Mouse (Mus musculus): Measurements from ENCODE around the gene Sh3glb1.

DNA sequence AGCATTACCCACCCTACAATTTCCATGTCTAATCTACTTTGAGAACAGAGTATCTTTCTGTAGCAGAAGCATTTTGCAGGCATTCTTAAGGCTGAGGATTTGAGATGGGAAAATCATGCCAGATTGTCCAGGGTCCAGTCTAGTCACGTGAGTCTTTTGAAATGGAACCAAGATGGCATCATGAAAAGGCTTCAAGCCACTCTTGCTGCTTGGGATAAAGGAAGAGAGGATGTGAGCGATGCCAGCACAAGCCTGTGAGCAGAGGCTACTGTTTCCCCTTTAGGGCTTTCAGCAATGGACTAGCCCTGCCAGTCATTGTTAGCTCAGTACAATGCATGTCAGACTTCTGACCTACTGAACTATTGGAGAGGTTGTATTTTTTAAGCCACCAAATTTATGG, 51.2 kb downstream of the Sh3glb1 start:
- no peak for TF ChIP-seq CTCF (IDR thresholded peaks at IDR 0.05; ENCODE audit: low read depth, low read length)
- no peak for TF ChIP-seq GATA1 (IDR thresholded peaks at IDR 0.05; ENCODE audit: borderline replicate concordance, low read length)
- TF ChIP-seq GATA2 (IDR thresholded peaks at IDR 0.05; ENCODE audit: borderline replicate concordance, low read depth, low read length), result no peak
- TF ChIP-seq POLR2AphosphoS5 (IDR thresholded peaks at IDR 0.05; ENCODE audit: insufficient replicate concordance, low read depth, low read length), result no peak
- TF ChIP-seq TAL1 (conservative IDR thresholded peaks at IDR 0.05; ENCODE audit: low read depth, low read length), result no peak
